Mouse (Mus musculus) ES-Bruce4 (cell line): Measurements from ENCODE around the gene Sp2.

ENCODE experiments used
- CTCF ChIP-seq: IDR thresholded peaks from one replicate; pipeline ENCODE4 v1.8.1; 2011; ENCODE audit warnings: low read depth, low read length
- POLR2A ChIP-seq: IDR thresholded peaks from one replicate; pipeline ENCODE4 v1.8.1; 2011; ENCODE audit warnings: low read length; ENCODE audit not compliant: insufficient read depth

DNA sequence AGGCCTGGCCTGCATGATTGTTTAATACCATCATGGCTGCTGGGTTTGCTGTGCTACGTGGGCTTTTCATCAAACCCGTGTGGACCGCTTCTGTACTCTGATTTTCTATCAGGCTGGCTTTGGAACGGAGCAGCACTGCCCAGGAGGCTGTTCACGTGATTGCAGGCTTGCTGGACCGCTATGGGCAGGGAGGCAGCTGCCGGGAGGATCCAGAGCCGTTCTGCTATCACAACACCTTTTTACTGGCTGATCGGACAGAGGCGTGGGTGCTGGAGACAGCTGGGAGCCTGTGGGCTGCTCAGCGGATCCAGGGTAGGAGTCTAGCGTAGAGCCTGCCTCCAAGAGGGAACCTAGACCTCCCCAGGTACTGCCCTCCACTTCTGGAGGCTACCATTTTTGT lies 49.2 kb upstream of the Sp2 start:
- TF ChIP-seq CTCF (no peak), POLR2A (no peak)
